Mouse (Mus musculus) cerebellum, adult 9-11 months (tissue): ENCODE measurements around the gene Vps13d.

Experiments
- DNase-seq: peaks from one replicate; pipeline ENCODE4 v3.0.0; 2022

Gene Vps13d

GRCm38 (mm10) chr4:145032637-145033036 is 162.2 kb downstream of the Vps13d start:
- DNase-seq, result no peak

- DNase-seq, result no peak
Observed at GRCm38 (mm10) chr4:145031510-145031909, 163.3 kb downstream of the Vps13d start.

GRCm38 (mm10) chr4:145026449-145026851 is 168.4 kb downstream of the Vps13d start:
- no peak for DNase-seq

- peak; percentile 85 for DNase-seq
Observed at GRCm38 (mm10) chr4:145025409-145025762, 169.4 kb downstream of the Vps13d start.

- DNase-seq, result no peak
Observed at GRCm38 (mm10) chr4:145024694-145025408, 170.0 kb downstream of the Vps13d start.

GRCm38 (mm10) chr4:145023911-145024310 is 170.9 kb downstream of the Vps13d start:
- DNase-seq, result no peak

GRCm38 (mm10) chr4:145022815-145023214 is 172.0 kb downstream of the Vps13d start:
- no peak for DNase-seq

GRCm38 (mm10) chr4:145022211-145022610 is 172.6 kb downstream of the Vps13d start:
- no peak for DNase-seq

GRCm38 (mm10) chr4:145020383-145020782 is 174.4 kb downstream of the Vps13d start:
- no peak for DNase-seq

- no peak for DNase-seq
Observed at GRCm38 (mm10) chr4:145019121-145019714, 175.6 kb downstream of the Vps13d start.

- no peak for DNase-seq
Observed at GRCm38 (mm10) chr4:145017745-145018144, 177.1 kb downstream of the Vps13d start.

- DNase-seq, result no peak
Observed at GRCm38 (mm10) chr4:145016669-145017068, 178.1 kb downstream of the Vps13d start.

GRCm38 (mm10) chr4:145014632-145014960 is 180.2 kb downstream of the Vps13d start:
- DNase-seq, result no peak

- no peak for DNase-seq
Observed at GRCm38 (mm10) chr4:145013760-145014631, 180.8 kb downstream of the Vps13d start.

GRCm38 (mm10) chr4:145013187-145013586 is 181.6 kb downstream of the Vps13d start:
- peak; percentile 29 for DNase-seq

GRCm38 (mm10) chr4:145011156-145011555 is 183.6 kb downstream of the Vps13d start:
- no peak for DNase-seq

GRCm38 (mm10) chr4:145009934-145010333 is 184.9 kb downstream of the Vps13d start:
- DNase-seq, result no peak

GRCm38 (mm10) chr4:145009437-145009836 is 185.4 kb downstream of the Vps13d start:
- DNase-seq, result no peak

GRCm38 (mm10) chr4:145005943-145006545 is 188.8 kb downstream of the Vps13d start:
- no peak for DNase-seq

- DNase-seq, result peak; percentile 36
Observed at GRCm38 (mm10) chr4:145004176-145004575, 190.6 kb downstream of the Vps13d start.

GRCm38 (mm10) chr4:145002733-145003132 is 192.1 kb downstream of the Vps13d start:
- DNase-seq, result no peak

GRCm38 (mm10) chr4:144999903-145000382 is 194.9 kb downstream of the Vps13d start:
- no peak for DNase-seq

GRCm38 (mm10) chr4:144999572-144999880 is 195.3 kb downstream of the Vps13d start:
- DNase-seq, result no peak
